Mouse (Mus musculus) lung, postnatal 36 days (tissue): Measurements from ENCODE around the gene Smu1.

ENCODE experiments used
- DNase-seq: peaks from one replicate; pipeline ENCODE4 v3.0.0; 2022; ENCODE audit warnings: mixed read lengths

Gene Smu1

GRCm38 (mm10) chr4:40757780-40758420 is at the start of gene Smu1:
Gene Smu1, minus strand, starts transcription at chr4:40757923.
- DNase-seq = peak; percentile 98

- DNase-seq = no peak
Measured at GRCm38 (mm10) chr4:40807382-40807781, 49.7 kb upstream of the Smu1 start.

- DNase-seq = no peak
Measured at GRCm38 (mm10) chr4:40805401-40805800, 47.7 kb upstream of the Smu1 start.

GRCm38 (mm10) chr4:40802787-40803186 is 45.1 kb upstream of the Smu1 start:
- DNase-seq = no peak

GRCm38 (mm10) chr4:40801908-40802307 is 44.2 kb upstream of the Smu1 start:
- no peak for DNase-seq

- no peak for DNase-seq
Measured at GRCm38 (mm10) chr4:40800873-40801272, 43.1 kb upstream of the Smu1 start.

- DNase-seq = peak; percentile 63
Measured at GRCm38 (mm10) chr4:40798833-40799555, 41.3 kb upstream of the Smu1 start.

GRCm38 (mm10) chr4:40795761-40796160 is 38.0 kb upstream of the Smu1 start:
- no peak for DNase-seq

- no peak for DNase-seq
Measured at GRCm38 (mm10) chr4:40794320-40794719, 36.6 kb upstream of the Smu1 start.

- DNase-seq = peak; percentile 28
Measured at GRCm38 (mm10) chr4:40791176-40791575, 33.5 kb upstream of the Smu1 start.

GRCm38 (mm10) chr4:40786578-40786977 is 28.9 kb upstream of the Smu1 start:
- DNase-seq = no peak

GRCm38 (mm10) chr4:40785620-40786166 is 28.0 kb upstream of the Smu1 start:
- no peak for DNase-seq

- DNase-seq = peak; percentile 75
Measured at GRCm38 (mm10) chr4:40784556-40785169, 26.9 kb upstream of the Smu1 start.

- DNase-seq = no peak
Measured at GRCm38 (mm10) chr4:40783049-40783448, 25.3 kb upstream of the Smu1 start.

- DNase-seq = no peak
Measured at GRCm38 (mm10) chr4:40781797-40782495, 24.2 kb upstream of the Smu1 start.

GRCm38 (mm10) chr4:40781143-40781542 is 23.4 kb upstream of the Smu1 start:
- peak; percentile 81 for DNase-seq

GRCm38 (mm10) chr4:40778656-40779055 is 20.9 kb upstream of the Smu1 start:
- DNase-seq = peak; percentile 64

- peak; percentile 25 for DNase-seq
Measured at GRCm38 (mm10) chr4:40777116-40777515, 19.4 kb upstream of the Smu1 start.

GRCm38 (mm10) chr4:40776416-40776815 is 18.7 kb upstream of the Smu1 start:
- DNase-seq = peak; percentile 54

GRCm38 (mm10) chr4:40774279-40775259 is 16.8 kb upstream of the Smu1 start:
- DNase-seq = peak; percentile 86

GRCm38 (mm10) chr4:40759876-40760275 is 2.2 kb upstream of the Smu1 start:
- no peak for DNase-seq
